Mouse (Mus musculus) liver, embryonic 11.5 days (tissue): ENCODE measurements around the gene Myom3. TPM values are rescaled to one million over a fixed set of nuclear protein-coding genes. Genes with fewer than 3 reads are reported as not detected.
A peak's percentile ranks its signal among the peaks of the same experiment; 100 is the strongest.

Source experiments
- ATAC-seq: fragments of 200-750 bp; cut with Nextera tagmentation; replicated peaks from 2 replicates; pipeline ENCODE4 v1.8.0; 2017; ENCODE audit warnings: moderate number of reproducible peaks, mild to moderate bottlenecking, moderate TSS enrichment, moderate library complexity; ENCODE audit not compliant: low FRiP score
- DNase-seq: peaks from one replicate; pipeline ENCODE4 v3.0.0-alpha.2; 2017; ENCODE audit warnings: low spot score
- H3K27ac ChIP-seq: fragments of 300-500 bp; sonication (generic); 2 replicates; pipeline ENCODE4 v1.5.1; 2014; ENCODE audit warnings: mild to moderate bottlenecking, low read depth, low read length, control low read depth
- H3K27me3 ChIP-seq: fragments of 300-500 bp; sonication (generic); replicated peaks from 2 replicates; pipeline ENCODE4 v1.6.1; 2014; ENCODE audit warnings: low read length, mixed read lengths; ENCODE audit not compliant: control insufficient read depth, insufficient read depth
- H3K36me3 ChIP-seq: fragments of 300-500 bp; sonication (generic); 2 replicates; pipeline ENCODE4 v1.6.1; 2014; ENCODE audit warnings: mild to moderate bottlenecking, low read length, moderate library complexity, mixed read lengths; ENCODE audit not compliant: control insufficient read depth, insufficient read depth
- H3K4me1 ChIP-seq: fragments of 300-500 bp; sonication (generic); replicated peaks from 2 replicates; pipeline ENCODE4 v1.6.1; 2014; ENCODE audit warnings: low read length, mixed read lengths; ENCODE audit not compliant: control insufficient read depth, insufficient read depth
- H3K4me2 ChIP-seq: fragments of 300-500 bp; sonication (generic); 2 replicates; pipeline ENCODE4 v1.6.1; 2014; ENCODE audit warnings: mild to moderate bottlenecking, control low read depth, moderate library complexity
- H3K4me3 ChIP-seq: fragments of 300-500 bp; sonication (generic); 2 replicates; pipeline ENCODE4 v1.5.1; 2014; ENCODE audit warnings: low read depth, low read length, control low read depth
- H3K9ac ChIP-seq: fragments of 300-500 bp; sonication (generic); 2 replicates; pipeline ENCODE4 v1.6.1; 2014; ENCODE audit warnings: low read depth, low read length, control low read depth
- H3K9me3 ChIP-seq: fragments of 300-500 bp; sonication (generic); 2 replicates; pipeline ENCODE4 v1.6.1; 2016; ENCODE audit warnings: low read length, inconsistent platforms, mixed read lengths; ENCODE audit not compliant: control insufficient read depth
- whole genome bisulfite sequencing: fragments of 180-500 bp; shearing (Covaris S2); extraction: QIAGEN DNeasy Blood & Tissue Kit; methylation state at CpG from one replicate; pipeline ENCODE4 v1.1.7; 2014; 5-methylcytosine and 5-hydroxymethylcytosine counted together
- polyA plus RNA-seq: library from polyadenylated mRNA; unstranded; fragments of >200 nt; fragmentation: Nextera tagmentation; extraction: Ambion mirVana; gene quantifications from 2 replicates; pipeline ENCODE4 v1.2.1, GENCODE M21; 2014

The Myom3 gene
- polyA plus RNA-seq, 1 experiment from 2014 or later, result 0.11 TPM

- Histone ChIP-seq H3K9ac (no peak overlapping the region), H3K4me3 (no peak overlapping the region), H3K4me1 (0 out of 2 replicates have a peak, but pooled peaks cover 3% of the 10 kb centered on the region), H3K27me3 (no peaks in the 10 kb centered on the region), H3K4me2 (no peak overlapping the region), H3K36me3 (no peaks in the 10 kb centered on the region), H3K27ac (peak overlapping the region; percentile 19; the same call in 1 of the 2 replicates), H3K9me3 (no peaks in the 10 kb centered on the region)
- 75% methylated on average over 10 of the region's 10 CpGs for WGBS
- ATAC-seq (no peak), DNase-seq (no peak)
Observed at GRCm38 (mm10) chr4:135745613-135746012, 13.9 kb upstream of the Myom3 start.

- H3K9ac ChIP-seq, result no peak overlapping the region
- no peak overlapping the region for H3K4me3 ChIP-seq
- WGBS, result 73% methylated on average over 8 of the region's 8 CpGs
- H3K4me1 ChIP-seq, result peaks cover 13% of the 10 kb centered on the region; the same call in 1 of the 2 replicates
- H3K9me3 ChIP-seq, result no peaks in the 10 kb centered on the region
- no peaks in the 10 kb centered on the region for H3K27me3 ChIP-seq
- no peak overlapping the region for H3K4me2 ChIP-seq
- ATAC-seq, result no peak
- no peak for DNase-seq
- no peaks in the 10 kb centered on the region for H3K36me3 ChIP-seq
- no peak overlapping the region for H3K27ac ChIP-seq
Observed at GRCm38 (mm10) chr4:135750896-135751295, 8.6 kb upstream of the Myom3 start.

GRCm38 (mm10) chr4:135752106-135752778 is 7.3 kb upstream of the Myom3 start:
- WGBS, result 62% methylated on average over 7 of the region's 7 CpGs

GRCm38 (mm10) chr4:135752779-135753164 is 6.7 kb upstream of the Myom3 start:
- Histone ChIP-seq H3K9me3 (no peaks in the 10 kb centered on the region), H3K9ac (no peak overlapping the region), H3K27me3 (no peaks in the 10 kb centered on the region), H3K4me3 (no peak overlapping the region), H3K4me1 (peaks cover 13% of the 10 kb centered on the region; the same call in 1 of the 2 replicates), H3K36me3 (no peaks in the 10 kb centered on the region), H3K27ac (peak overlapping the region; percentile 45; the same call in 1 of the 2 replicates), H3K4me2 (no peak overlapping the region)
- 63% methylated on average over 8 of the region's 8 CpGs for WGBS
- ATAC-seq (no peak), DNase-seq (no peak)

More at GRCm38 (mm10) chr4:135752106-135752778, 7.3 kb upstream of the Myom3 start:
- H3K4me3 ChIP-seq, result no peak overlapping the region
- no peak overlapping the region for H3K4me2 ChIP-seq
- peaks cover 13% of the 10 kb centered on the region; the same call in 1 of the 2 replicates for H3K4me1 ChIP-seq
- no peaks in the 10 kb centered on the region for H3K27me3 ChIP-seq
- no peak for ATAC-seq
- no peak overlapping the region for H3K27ac ChIP-seq
- DNase-seq, result no peak
- no peaks in the 10 kb centered on the region for H3K36me3 ChIP-seq
- H3K9me3 ChIP-seq, result no peaks in the 10 kb centered on the region
- H3K9ac ChIP-seq, result no peak overlapping the region

- no peak overlapping the region for H3K4me2 ChIP-seq
- ATAC-seq (no peak), DNase-seq (no peak)
- H3K27ac ChIP-seq, result no peak overlapping the region
- 42% methylated on average over 4 of the region's 4 CpGs for WGBS
- no peak overlapping the region for H3K4me3 ChIP-seq
- no peaks in the 10 kb centered on the region for H3K9me3 ChIP-seq
- H3K36me3 ChIP-seq, result no peaks in the 10 kb centered on the region
- H3K9ac ChIP-seq, result no peak overlapping the region
- peaks cover 2% of the 10 kb centered on the region; the same call in 1 of the 2 replicates for H3K4me1 ChIP-seq
- no peaks in the 10 kb centered on the region for H3K27me3 ChIP-seq
Observed at GRCm38 (mm10) chr4:135758331-135758730, 1.2 kb upstream of the Myom3 start.

GRCm38 (mm10) chr4:135758825-135759224 is 690 bp upstream of the Myom3 start:
- Histone ChIP-seq H3K27ac (no peak overlapping the region), H3K36me3 (no peaks in the 10 kb centered on the region), H3K4me1 (no peaks in the 10 kb centered on the region; the same call in 1 of the 2 replicates), H3K27me3 (no peaks in the 10 kb centered on the region), H3K9me3 (no peaks in the 10 kb centered on the region), H3K4me3 (no peak overlapping the region), H3K9ac (no peak overlapping the region), H3K4me2 (no peak overlapping the region)
- WGBS, result 38% methylated on average over 6 of the region's 6 CpGs
- DNase-seq (no peak), ATAC-seq (no peak)

- H3K27ac ChIP-seq, result no peak overlapping the region
- no peak for ATAC-seq
Observed at GRCm38 (mm10) chr4:135761048-135761447, 1.5 kb downstream of the Myom3 start.

GRCm38 (mm10) chr4:135761569-135761968 is 2.1 kb downstream of the Myom3 start:
- no peak overlapping the region for H3K9ac ChIP-seq
- no peak overlapping the region for H3K4me2 ChIP-seq
- H3K36me3 ChIP-seq, result no peaks in the 10 kb centered on the region
- whole genome bisulfite sequencing, result 83% methylated on average over 7 of the region's 7 CpGs
- H3K4me1 ChIP-seq, result no peaks in the 10 kb centered on the region; the same call in 1 of the 2 replicates
- no peaks in the 10 kb centered on the region for H3K27me3 ChIP-seq
- no peak for ATAC-seq
- H3K4me3 ChIP-seq, result no peak overlapping the region
- DNase-seq, result no peak
- no peaks in the 10 kb centered on the region for H3K9me3 ChIP-seq
- no peak overlapping the region for H3K27ac ChIP-seq

More at GRCm38 (mm10) chr4:135761048-135761447, 1.5 kb downstream of the Myom3 start:
- DNase-seq, result no peak
- H3K9ac ChIP-seq, result no peak overlapping the region
- no peak overlapping the region for H3K4me3 ChIP-seq
- H3K9me3 ChIP-seq, result no peaks in the 10 kb centered on the region
- H3K36me3 ChIP-seq, result no peaks in the 10 kb centered on the region
- no peaks in the 10 kb centered on the region for H3K27me3 ChIP-seq
- no peak overlapping the region for H3K4me2 ChIP-seq
- WGBS, result 71% methylated on average over 8 of the region's 8 CpGs
- H3K4me1 ChIP-seq, result no peaks in the 10 kb centered on the region; the same call in 1 of the 2 replicates
